Mouse (Mus musculus) kidney, adult 9 months (tissue): ENCODE measurements at regions not wholly inside any gene's neighbourhood (a gene's known extent, or its start where the extent isn't known, plus 50 kb on each side); places are given as distances from the start of the nearest gene placed in this dataset.
"Not testable (repeated sequence)": the region's sequence is repeated elsewhere in the genome, so short reads cannot be mapped to it uniquely, and the experiment has no call there.

Experiments
- DNase-seq: peaks from one replicate; pipeline ENCODE4 v3.0.0; 2022

- peak; percentile 44 for DNase-seq
Measured at GRCm38 (mm10) chrX:135112109-135112508, 65.3 kb downstream of the Gm15023 start.

GRCm38 (mm10) chrX:135110866-135111265 lies 66.6 kb downstream of the Gm15023 start:
- peak; percentile 24 for DNase-seq

GRCm38 (mm10) chrX:135101594-135101993 lies 75.8 kb downstream of the Gm15023 start:
- peak; percentile 3 for DNase-seq

- no peak for DNase-seq
Measured at GRCm38 (mm10) chrX:135098101-135098500, 79.3 kb downstream of the Gm15023 start.

- no peak for DNase-seq
Measured at GRCm38 (mm10) chrX:135096206-135096605, 81.2 kb downstream of the Gm15023 start.

- DNase-seq, result peak; percentile 55
Measured at GRCm38 (mm10) chrX:135091074-135091473, 82.1 kb upstream of the Zmat1 start.

- peak; percentile 15 for DNase-seq
Measured at GRCm38 (mm10) chrX:135087068-135087579, 78.1 kb upstream of the Zmat1 start.

- DNase-seq, result peak; percentile 19
Measured at GRCm38 (mm10) chrX:135086564-135086963, 77.6 kb upstream of the Zmat1 start.

- DNase-seq, result not testable (repeated sequence)
Measured at GRCm38 (mm10) chrX:135085770-135086553, 77.0 kb upstream of the Zmat1 start.

GRCm38 (mm10) chrX:135080380-135081158 lies 71.6 kb upstream of the Zmat1 start:
- DNase-seq, result no peak

GRCm38 (mm10) chrX:135079388-135079787 lies 70.4 kb upstream of the Zmat1 start:
- no peak for DNase-seq

GRCm38 (mm10) chrX:135075903-135076302 lies 66.9 kb upstream of the Zmat1 start:
- DNase-seq, result no peak

- no peak for DNase-seq
Measured at GRCm38 (mm10) chrX:135069448-135069847, 60.4 kb upstream of the Zmat1 start.

- DNase-seq, result no peak
Measured at GRCm38 (mm10) chrX:135060184-135060583, 51.2 kb upstream of the Zmat1 start.

GRCm38 (mm10) chrX:135058949-135059348 lies 49.9 kb upstream of the Zmat1 start:
- no peak for DNase-seq
